11 mouse cellular contexts compared by ENCODE assay signal in genomic region chr5:66532827-66533226, GRCm38 (mm10).
DNase-seq lines count a peak whose midpoint lies in the region; ATAC-seq lines count a peak whose summit lies in the region.
"Had no signal": no experiment of that assay in that cellular context is flagged by ENCODE, and none has a peak within 500 bp of the region (broad histone marks: within the 10 kb centered on the region; RNA-seq: fewer than 3 reads in every experiment).

No protein-coding gene starts in this region.

- no peaks in the 10 kb centered on the region for H3K9me3 ChIP-seq in heart, embryonic 15.5 days (replicated peaks)
- H3K9me3 ChIP-seq in heart, embryonic 11.5 days (replicated peaks; ENCODE audit: control insufficient read depth, low read length): no peaks in the 10 kb centered on the region
- no peaks in the 10 kb centered on the region for H3K9me3 ChIP-seq in limb, embryonic 13.5 days
- no peaks in the 10 kb centered on the region for H3K9me3 ChIP-seq in intestine, embryonic 16.5 days (ENCODE audit: control insufficient read depth, low read length)
- H3K9me3 ChIP-seq: forebrain, embryonic 12.5 days had no signal

- H3K27me3 ChIP-seq in heart, embryonic 15.5 days: no peaks in the 10 kb centered on the region
- no peaks in the 10 kb centered on the region for H3K27me3 ChIP-seq in heart, embryonic 11.5 days (ENCODE audit: control insufficient read depth, insufficient read depth, low read length)
- H3K27me3 ChIP-seq in limb, embryonic 13.5 days: no peaks in the 10 kb centered on the region
- no peaks in the 10 kb centered on the region for H3K27me3 ChIP-seq in intestine, embryonic 16.5 days (replicated peaks; ENCODE audit: control insufficient read depth, insufficient read depth, low read length)
- H3K27me3 ChIP-seq: forebrain, embryonic 12.5 days had no signal

- H3K4me2 ChIP-seq in heart, embryonic 15.5 days: no peak overlapping the region
- H3K4me2 ChIP-seq in heart, embryonic 11.5 days: no peak overlapping the region
- H3K4me2 ChIP-seq in limb, embryonic 13.5 days (replicated peaks): no peak overlapping the region
- no peak overlapping the region for H3K4me2 ChIP-seq in intestine, embryonic 16.5 days (ENCODE audit: low read depth, low read length)
- H3K4me2 ChIP-seq: forebrain, embryonic 12.5 days had no signal

- no peak overlapping the region for H3K4me3 ChIP-seq in heart, embryonic 15.5 days
- no peak overlapping the region for H3K4me3 ChIP-seq in heart, embryonic 11.5 days (ENCODE audit: low read depth, low read length)
- no peak overlapping the region for H3K4me3 ChIP-seq in limb, embryonic 13.5 days
- no peak overlapping the region for H3K4me3 ChIP-seq in intestine, embryonic 16.5 days (ENCODE audit: low read length)
- H3K4me3 ChIP-seq: forebrain, embryonic 12.5 days had no signal

- peak; percentile 40 for DNase-seq in adipocyte (ENCODE audit: low spot score)
- DNase-seq in cerebellum, adult 18-20 months: peak; percentile 61 to 78
- DNase-seq in thymus, postnatal 0 days (ENCODE audit: low spot score): no peak
- no peak for DNase-seq in embryo, embryonic 9.5 days (ENCODE audit: extremely low spot score)
- DNase-seq: heart, postnatal 10 days; liver, postnatal 0 days had no signal

- peaks cover 52% of the 10 kb centered on the region for H3K4me1 ChIP-seq in heart, embryonic 15.5 days (replicated peaks)
- peaks cover 39% of the 10 kb centered on the region for H3K4me1 ChIP-seq in heart, embryonic 11.5 days (ENCODE audit: control insufficient read depth, insufficient read depth, low read length)
- peaks cover 91% of the 10 kb centered on the region for H3K4me1 ChIP-seq in limb, embryonic 13.5 days
- H3K4me1 ChIP-seq in intestine, embryonic 16.5 days (ENCODE audit: control insufficient read depth, insufficient read depth, low read length): 0 out of 2 replicates have a peak, but pooled peaks cover 3% of the 10 kb centered on the region

- H3K9ac ChIP-seq in heart, embryonic 15.5 days: no peak overlapping the region
- H3K9ac ChIP-seq in heart, embryonic 11.5 days (ENCODE audit: low read depth, low read length): no peak overlapping the region
- no peak overlapping the region for H3K9ac ChIP-seq in limb, embryonic 13.5 days
- H3K9ac ChIP-seq in intestine, embryonic 16.5 days (ENCODE audit: low read depth, low read length): no peak overlapping the region
- H3K9ac ChIP-seq: forebrain, embryonic 12.5 days; liver, postnatal 0 days had no signal

- H3K36me3 ChIP-seq in heart, embryonic 15.5 days: no peaks in the 10 kb centered on the region
- H3K36me3 ChIP-seq in heart, embryonic 11.5 days (ENCODE audit: control insufficient read depth, insufficient read depth, low read length): no peaks in the 10 kb centered on the region
- H3K36me3 ChIP-seq in limb, embryonic 13.5 days: no peaks in the 10 kb centered on the region
- no peaks in the 10 kb centered on the region for H3K36me3 ChIP-seq in intestine, embryonic 16.5 days (ENCODE audit: control insufficient read depth, insufficient read depth, low read length)
- H3K36me3 ChIP-seq: forebrain, embryonic 12.5 days had no signal

- 68% methylated on average over 6 of the region's 6 CpGs for WGBS in heart, embryonic 15.5 days
- WGBS in heart, embryonic 11.5 days (ENCODE audit: insufficient replicate concordance): 78% methylated on average over 6 of the region's 6 CpGs
- WGBS in limb, embryonic 13.5 days: 66% methylated on average over 6 of the region's 6 CpGs
- WGBS in intestine, embryonic 16.5 days: 77% methylated on average over 6 of the region's 6 CpGs

- no peak for ATAC-seq in heart, embryonic 15.5 days (replicated peaks; ENCODE audit: insufficient number of reproducible peaks, insufficient read depth, low FRiP score, low read depth)
- ATAC-seq in heart, embryonic 11.5 days (replicated peaks; ENCODE audit: insufficient number of reproducible peaks, low FRiP score, low TSS enrichment): no peak
- ATAC-seq in limb, embryonic 13.5 days (ENCODE audit: low FRiP score, low read depth): no peak
- ATAC-seq in intestine, embryonic 16.5 days: no peak
- ATAC-seq: liver, postnatal 0 days had no signal

- H3K27ac ChIP-seq in heart, embryonic 15.5 days: 0 out of 2 replicates have a peak overlapping the region, but pooled peaks have one; percentile 12
- no peak overlapping the region for H3K27ac ChIP-seq in heart, embryonic 11.5 days (ENCODE audit: low read depth, low read length)
- peak overlapping the region; percentile 73; the same call in 1 of the 2 replicates for H3K27ac ChIP-seq in limb, embryonic 13.5 days
- H3K27ac ChIP-seq in intestine, embryonic 16.5 days (ENCODE audit: low read length): no peak overlapping the region
- H3K27ac ChIP-seq: forebrain, embryonic 12.5 days had no signal

Comparison
In these comparisons a context has a peak if more than half of its experiments do, and no peak if none do; other contexts are left out.
1. H3K27ac ChIP-seq: peak in heart, embryonic 15.5 days (single experiment) and limb, embryonic 13.5 days (single experiment); none in heart, embryonic 11.5 days (single experiment) and intestine, embryonic 16.5 days (single experiment).
2. DNase-seq: peak in adipocyte (single experiment) and cerebellum, adult 18-20 months (2 of 2); none in thymus, postnatal 0 days (single experiment) and embryo, embryonic 9.5 days (single experiment).